Comparison of ENCODE assay signal across 32 mouse cellular contexts in genomic region chr16:6169346-6169745, GRCm38 (mm10).
"Had no signal": no experiment of that assay in that cellular context is flagged by ENCODE, and none has a peak within 500 bp of the region (broad histone marks: within the 10 kb centered on the region; RNA-seq: fewer than 3 reads in every experiment).

No protein-coding gene starts in this region.

- H3K4me1 ChIP-seq: heart, embryonic 10.5 days; hindbrain, embryonic 10.5 days; hindbrain, embryonic 12.5 days; hindbrain, embryonic 13.5 days; hindbrain, embryonic 15.5 days; intestine, embryonic 15.5 days; kidney, embryonic 15.5 days had no signal

- ATAC-seq: hindbrain, embryonic 16.5 days; hindbrain, postnatal 0 days; inflammation-experienced regulatory T-cells, adult 6 months; intestine, embryonic 15.5 days; intestine, embryonic 16.5 days; intestine, postnatal 0 days had no signal

- H3K27me3 ChIP-seq: heart, embryonic 15.5 days; hindbrain, embryonic 13.5 days; hindbrain, embryonic 15.5 days; intestine, embryonic 15.5 days; kidney, embryonic 15.5 days had no signal

- H3K9ac ChIP-seq: heart, embryonic 13.5 days; heart, embryonic 15.5 days; hindbrain, embryonic 12.5 days; hindbrain, embryonic 13.5 days; hindbrain, embryonic 14.5 days; hindbrain, embryonic 15.5 days; intestine, embryonic 15.5 days; kidney, embryonic 15.5 days had no signal

- DNase-seq: heart, postnatal 4 days; kidney, adult 11 months; kidney, adult 18-20 months; kidney, adult 2 months; kidney, adult 8-10 months; kidney, adult 9 months; kidney, postnatal 10 days; kidney, postnatal 14 days; kidney, postnatal 25 days; kidney, postnatal 36 days; kidney, postnatal 4 days; layer of hippocampus, adult 9-11 months; layer of hippocampus, postnatal 36 days had no signal

- H3K36me3 ChIP-seq: heart, embryonic 10.5 days; heart, embryonic 13.5 days; heart, embryonic 15.5 days; hindbrain, embryonic 10.5 days; hindbrain, embryonic 12.5 days; hindbrain, embryonic 13.5 days; hindbrain, embryonic 15.5 days; intestine, embryonic 15.5 days; kidney, embryonic 15.5 days had no signal

- H3K9me3 ChIP-seq: heart, embryonic 10.5 days; heart, embryonic 13.5 days; heart, embryonic 15.5 days; hindbrain, embryonic 10.5 days; hindbrain, embryonic 12.5 days; hindbrain, embryonic 13.5 days; hindbrain, embryonic 15.5 days; intestine, embryonic 15.5 days; kidney, embryonic 15.5 days had no signal

- H3K4me2 ChIP-seq: heart, embryonic 11.5 days; heart, embryonic 13.5 days; heart, embryonic 15.5 days; hindbrain, embryonic 12.5 days; hindbrain, embryonic 13.5 days; hindbrain, embryonic 14.5 days; hindbrain, embryonic 15.5 days; intestine, embryonic 15.5 days; kidney, embryonic 15.5 days had no signal

- H3K27ac ChIP-seq: heart, embryonic 10.5 days; heart, embryonic 13.5 days; heart, embryonic 15.5 days; hindbrain, embryonic 10.5 days; hindbrain, embryonic 12.5 days; hindbrain, embryonic 13.5 days; hindbrain, embryonic 14.5 days; hindbrain, embryonic 15.5 days; hindbrain, postnatal 0 days; intestine, embryonic 15.5 days; kidney, embryonic 15.5 days; kidney, postnatal 0 days; layer of hippocampus, adult 2 months; left cerebral cortex, adult 2 months had no signal

- H3K4me3 ChIP-seq: heart, embryonic 10.5 days; heart, embryonic 13.5 days; heart, embryonic 15.5 days; hindbrain, embryonic 10.5 days; hindbrain, embryonic 12.5 days; hindbrain, embryonic 13.5 days; hindbrain, embryonic 15.5 days; intestine, embryonic 15.5 days; kidney, embryonic 15.5 days; layer of hippocampus, adult 2 months; left cerebral cortex, adult 2 months had no signal
